Mouse (Mus musculus) lung, embryonic 14.5 days (tissue): ENCODE results near the gene Pxmp2. TPM values are rescaled to one million over a fixed set of nuclear protein-coding genes. Genes with fewer than 3 reads are reported as not detected.

Experiments used
- ATAC-seq: fragments of 200-750 bp; cut with Nextera tagmentation; 2 replicates; pipeline ENCODE4 v1.8.0; 2017; ENCODE audit warnings: mild to moderate bottlenecking, moderate TSS enrichment, moderate library complexity; ENCODE audit not compliant: insufficient read depth
- DNase-seq: peaks from one replicate; pipeline ENCODE4 v3.0.0-alpha.2; 2015
- H3K27ac ChIP-seq: fragments of 300-500 bp; sonication (generic); 2 replicates; pipeline ENCODE4 v1.5.1; 2014; ENCODE audit warnings: low read depth, mild to moderate bottlenecking, moderate library complexity
- H3K27me3 ChIP-seq: fragments of 300-500 bp; sonication (generic); 2 replicates; pipeline ENCODE4 v1.6.1; 2014; ENCODE audit warnings: low read length, control low read depth; ENCODE audit not compliant: insufficient read depth
- H3K36me3 ChIP-seq: fragments of 300-500 bp; sonication (generic); 2 replicates; pipeline ENCODE4 v1.6.1; 2014; ENCODE audit warnings: control low read depth; ENCODE audit not compliant: insufficient read depth
- H3K4me1 ChIP-seq: fragments of 300-500 bp; sonication (generic); 2 replicates; pipeline ENCODE4 v1.6.1; 2014; ENCODE audit warnings: antibody characterized with exemption, control low read depth; ENCODE audit not compliant: insufficient read depth
- H3K4me2 ChIP-seq: fragments of 300-500 bp; sonication (generic); 2 replicates; pipeline ENCODE4 v1.6.1; 2014; ENCODE audit warnings: mild to moderate bottlenecking
- H3K4me3 ChIP-seq: fragments of 300-500 bp; sonication (generic); 2 replicates; pipeline ENCODE4 v1.5.1; 2014; ENCODE audit warnings: low read depth, low read length
- H3K9ac ChIP-seq: fragments of 300-500 bp; sonication (generic); 2 replicates; pipeline ENCODE4 v1.6.1; 2014
- H3K9me3 ChIP-seq: fragments of 300-500 bp; sonication (generic); 2 replicates; pipeline ENCODE4 v1.6.1; 2016; ENCODE audit warnings: low read depth, low read length, control low read depth
- CTCF ChIP-seq: IDR thresholded peaks from 2 replicates; pipeline ENCODE4 v1.5.1; 2016; ENCODE audit warnings: antibody characterized with exemption, low read depth
- WGBS: fragments of 180-500 bp; shearing (Covaris S2); extraction: QIAGEN DNeasy Blood & Tissue Kit; methylation state at CpG from one replicate; pipeline ENCODE4 v1.1.7; 2014; 5-methylcytosine and 5-hydroxymethylcytosine counted together
- polyA plus RNA-seq: library from polyadenylated mRNA; unstranded; fragments of >200 nt; fragmentation: Nextera tagmentation; extraction: Ambion mirVana; gene quantifications from 2 replicates; pipeline ENCODE4 v1.2.1, GENCODE M21; 2014

Pxmp2 gene
- polyA plus RNA-seq, 1 experiment from 2014 or later = 9.4 TPM

DNA sequence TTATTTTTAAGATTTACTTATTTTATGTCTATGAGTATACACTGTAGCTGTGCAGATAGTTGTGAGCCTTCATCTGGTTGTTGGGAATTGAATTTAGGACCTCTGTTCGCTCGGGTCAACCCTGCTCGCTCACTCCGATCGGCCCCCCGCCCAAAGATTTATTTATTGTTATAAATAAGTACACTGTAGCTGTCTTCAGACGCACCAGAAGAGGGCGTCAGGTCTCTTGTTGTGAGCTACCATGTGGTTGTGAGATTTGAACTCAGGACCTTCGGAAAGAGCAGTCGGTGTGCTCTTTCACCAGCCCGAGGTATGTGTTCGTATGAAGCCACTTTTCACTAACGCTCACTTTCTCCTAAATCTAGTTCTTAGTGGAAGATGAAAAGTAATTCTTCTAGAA lies 54.3 kb downstream of the Pxmp2 start:
- no peak for TF ChIP-seq CTCF

DNA sequence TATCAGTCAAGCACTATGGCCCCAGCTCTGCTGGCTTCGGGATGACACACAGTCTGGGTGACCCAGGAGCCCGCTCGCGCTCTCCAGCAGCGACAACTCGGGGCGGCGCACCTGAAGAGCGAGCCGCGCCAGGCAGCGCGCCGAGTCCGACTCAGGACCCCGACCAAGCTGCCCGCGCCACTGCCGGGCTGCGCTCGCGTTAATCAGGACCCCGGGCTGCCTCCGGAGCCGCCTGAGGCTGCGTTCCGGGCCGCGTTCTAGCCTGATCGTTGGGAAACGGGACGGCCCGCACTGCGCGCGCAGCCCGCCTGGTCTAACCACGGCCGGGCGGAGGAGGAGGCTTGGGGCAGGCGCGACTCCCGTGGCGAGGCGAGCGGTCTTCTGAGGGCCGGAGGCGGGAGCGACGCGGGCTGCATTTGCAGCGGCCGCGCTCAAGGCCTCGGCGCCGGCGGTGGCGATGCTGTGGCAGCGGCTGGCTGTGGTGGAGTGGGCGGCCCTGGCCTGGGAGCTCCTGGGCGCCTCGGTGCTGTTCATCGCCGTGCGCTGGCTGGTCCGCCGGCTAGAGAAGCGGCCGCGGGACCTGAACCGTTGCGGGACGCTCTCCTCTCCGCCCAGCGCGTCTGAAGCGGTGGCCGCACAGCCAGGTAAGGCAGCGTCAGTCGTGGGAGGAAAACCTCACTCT lies 55.1 kb downstream of the Pxmp2 start, which contains the start of gene Ankle2:
TSS of gene Ankle2 (plus strand) at position 225 of the 682 bp plus-strand sequence.
- Histone ChIP-seq H3K27me3 (no peaks in the 10 kb centered on the region), H3K9ac (peak within 1 kb of the TSS; percentile 97), H3K4me1 (peaks cover 2% of the 10 kb centered on the region; the same call in 1 of the 2 replicates), H3K36me3 (peaks cover 29% of the 10 kb centered on the region), H3K9me3 (no peaks in the 10 kb centered on the region), H3K27ac (peak within 1 kb of the TSS; percentile 97), H3K4me3 (peak within 1 kb of the TSS; percentile 94), H3K4me2 (peak within 1 kb of the TSS; percentile 71)
- TF ChIP-seq CTCF = no peak
- under 1% methylated on average over 79 of the region's 81 CpGs for WGBS
- ATAC-seq = peak; percentile 98
- peak; percentile 96 for DNase-seq

More for the DNA sequence above, 54.3 kb downstream of the Pxmp2 start:
- H3K27me3 ChIP-seq = no peaks in the 10 kb centered on the region
- H3K9ac ChIP-seq = peak overlapping the region; percentile 97
- peaks cover 2% of the 10 kb centered on the region; the same call in 1 of the 2 replicates for H3K4me1 ChIP-seq
- ATAC-seq = no peak
- WGBS = 36% methylated on average over 13 of the region's 13 CpGs
- H3K4me3 ChIP-seq = peak overlapping the region; percentile 94
- peaks cover 34% of the 10 kb centered on the region for H3K36me3 ChIP-seq
- H3K9me3 ChIP-seq = no peaks in the 10 kb centered on the region
- no peak overlapping the region for H3K27ac ChIP-seq
- H3K4me2 ChIP-seq = peak overlapping the region; percentile 71
- DNase-seq = peak; percentile 30

DNA sequence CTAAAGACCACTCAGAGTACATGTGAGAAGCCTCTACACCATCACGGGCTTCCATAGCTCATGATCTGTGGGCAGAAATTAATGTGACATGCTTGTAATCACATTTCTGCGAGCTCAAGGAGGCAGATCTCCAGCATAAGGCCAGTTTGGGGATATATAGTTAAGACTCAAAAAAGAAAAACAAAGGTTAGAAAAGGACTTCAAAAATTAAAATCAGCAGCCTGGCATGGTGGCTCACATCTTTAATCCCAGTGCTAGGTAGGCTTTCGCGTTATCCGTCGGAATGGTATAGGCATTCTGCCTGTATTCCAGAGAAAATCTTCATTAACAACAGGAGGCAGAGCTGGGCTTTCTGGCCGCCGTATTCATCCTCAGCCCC lies 55.6 kb downstream of the Pxmp2 start:
- DNase-seq (no peak), ATAC-seq (peak; percentile 4; the same call in 1 of the 2 replicates)
- H3K4me1 ChIP-seq = peaks cover 2% of the 10 kb centered on the region; the same call in 1 of the 2 replicates
- no peaks in the 10 kb centered on the region for H3K27me3 ChIP-seq
- peak overlapping the region; percentile 97; the same call in 1 of the 2 replicates for H3K27ac ChIP-seq
- 6% methylated on average over 8 of the region's 8 CpGs for WGBS
- peaks cover 26% of the 10 kb centered on the region for H3K36me3 ChIP-seq
- H3K4me2 ChIP-seq = peak overlapping the region; percentile 71
- H3K9me3 ChIP-seq = no peaks in the 10 kb centered on the region
- peak overlapping the region; percentile 94 for H3K4me3 ChIP-seq
- TF ChIP-seq CTCF = no peak
- H3K9ac ChIP-seq = peak overlapping the region; percentile 97

DNA sequence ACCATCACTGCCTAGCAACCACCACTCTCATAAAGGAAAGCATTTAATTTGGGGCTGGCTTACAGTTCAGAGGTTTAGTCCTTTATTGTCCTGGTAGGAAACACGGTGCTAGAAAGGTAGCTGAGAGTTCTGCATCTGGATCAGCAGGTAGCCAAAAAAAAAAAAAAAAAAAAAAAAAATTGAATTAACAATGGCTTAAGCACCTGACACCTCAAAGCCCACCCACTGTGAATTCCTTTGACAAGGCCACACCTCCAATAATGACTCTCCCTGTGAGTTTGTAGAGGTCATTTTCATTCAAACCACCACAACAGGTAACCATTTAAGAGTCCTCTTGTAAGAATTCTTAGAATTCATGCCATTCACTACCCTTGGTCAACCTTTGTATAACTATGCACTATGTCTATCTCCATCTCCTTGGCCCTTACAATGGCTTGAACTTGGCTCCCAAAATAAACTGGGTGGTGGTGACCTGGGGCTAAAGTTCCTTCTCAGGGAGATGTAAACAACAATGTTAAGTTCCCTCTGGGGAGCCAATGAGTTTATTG lies 58.6 kb downstream of the Pxmp2 start:
- Histone ChIP-seq H3K4me2 (no peak overlapping the region), H3K4me3 (no peak overlapping the region), H3K27ac (no peak overlapping the region), H3K9ac (no peak overlapping the region), H3K27me3 (no peaks in the 10 kb centered on the region), H3K4me1 (peaks cover 2% of the 10 kb centered on the region; the same call in 1 of the 2 replicates), H3K36me3 (peaks cover 36% of the 10 kb centered on the region), H3K9me3 (no peaks in the 10 kb centered on the region)
- no peak for TF ChIP-seq CTCF
- no peak for DNase-seq
- WGBS = 32% methylated on average over 1 of the region's 1 CpGs
- no peak for ATAC-seq

DNA sequence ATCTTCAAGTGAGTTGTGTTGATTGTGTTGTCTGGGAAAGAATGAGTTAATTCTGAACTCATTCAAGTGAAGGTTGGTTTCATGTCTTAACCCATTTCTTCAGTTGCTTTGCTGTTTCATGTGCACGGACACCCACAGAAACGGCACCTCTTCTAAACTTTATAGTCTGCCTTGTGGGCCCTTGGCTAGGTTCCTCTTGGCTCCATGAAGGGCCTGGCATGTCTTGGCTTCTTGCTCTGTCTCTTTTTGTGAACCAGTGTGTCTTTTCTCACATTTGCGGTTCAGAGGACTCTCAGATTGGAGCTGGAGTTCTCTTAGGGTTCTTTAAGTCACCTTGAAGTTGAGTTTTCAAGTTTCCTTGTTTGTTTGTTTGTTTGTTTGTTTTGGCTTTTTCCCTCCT lies 60.9 kb downstream of the Pxmp2 start:
- H3K9me3 ChIP-seq = no peaks in the 10 kb centered on the region
- TF ChIP-seq CTCF = no peak
- no peak for DNase-seq
- H3K9ac ChIP-seq = no peak overlapping the region
- ATAC-seq = no peak
- H3K27ac ChIP-seq = no peak overlapping the region
- no peaks in the 10 kb centered on the region for H3K27me3 ChIP-seq
- H3K36me3 ChIP-seq = peaks cover 59% of the 10 kb centered on the region
- H3K4me1 ChIP-seq = peaks cover under 1% of the 10 kb centered on the region; the same call in 1 of the 2 replicates
- 87% methylated on average over 3 of the region's 3 CpGs for WGBS
- no peak overlapping the region for H3K4me3 ChIP-seq
- H3K4me2 ChIP-seq = no peak overlapping the region

Other genes with a start within 250 kb of the Pxmp2 start
- gene Gm17655, start 213.7 kb downstream of the Pxmp2 start, polyA plus RNA-seq = 3.3 and 7.2 TPM in 2 replicates
- 1.9 and 2.2 TPM in 2 replicates for gene Gm35315, start 191.8 kb downstream of the Pxmp2 start, polyA plus RNA-seq
- 2.2 TPM in 2 replicates for gene Plcxd1, start 186.2 kb downstream of the Pxmp2 start, polyA plus RNA-seq
- gene Gtpbp6, start 178.0 kb downstream of the Pxmp2 start, polyA plus RNA-seq = 26.2 and 29.8 TPM in 2 replicates
- gene Zfp605, start 176.1 kb downstream of the Pxmp2 start, polyA plus RNA-seq = 3.3 and 3.8 TPM in 2 replicates
- 41.8 and 42.3 TPM in 2 replicates for gene Chfr, start 150.3 kb downstream of the Pxmp2 start, polyA plus RNA-seq
- gene Golga3, start 109.5 kb downstream of the Pxmp2 start, polyA plus RNA-seq = 26.6 and 28.3 TPM in 2 replicates
- 35.5 and 39.8 TPM in 2 replicates for gene Ankle2, start 55.2 kb downstream of the Pxmp2 start, polyA plus RNA-seq
- 72.9 and 74.0 TPM in 2 replicates for gene Pgam5, start 16.3 kb downstream of the Pxmp2 start, polyA plus RNA-seq
- gene Pole, start 120 bp upstream of the Pxmp2 start, polyA plus RNA-seq = 43.9 and 44.9 TPM in 2 replicates
- gene P2rx2, start 57.0 kb upstream of the Pxmp2 start, polyA plus RNA-seq = 14.1 and 15.4 TPM in 2 replicates
- 2.4 and 2.6 TPM in 2 replicates for gene Lrcol1, start 58.5 kb upstream of the Pxmp2 start, polyA plus RNA-seq
- 19.2 and 20.9 TPM in 2 replicates for gene Fbrsl1, start 162.3 kb upstream of the Pxmp2 start, polyA plus RNA-seq